ENCODE assay signal across 13 mouse cellular contexts in the genomic region with DNA sequence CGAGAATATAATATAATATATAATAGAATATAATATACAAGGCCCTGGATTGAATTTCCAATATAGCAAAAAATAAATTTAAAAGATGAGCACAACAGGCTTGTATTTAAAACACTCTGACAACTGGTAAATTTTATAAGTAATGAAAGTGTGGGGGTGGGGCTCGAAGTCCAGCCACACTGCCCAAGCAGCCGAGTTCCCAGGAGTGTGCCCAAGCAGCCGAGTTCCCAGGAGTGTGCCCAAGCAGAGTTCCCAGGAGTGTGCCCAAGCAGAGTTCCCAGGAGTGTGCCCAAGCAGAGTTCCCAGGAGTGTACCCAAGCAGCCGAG. TPM values are rescaled to one million over a fixed set of nuclear protein-coding genes. Genes with fewer than 3 reads are reported as not detected.
DNase-seq lines count a peak whose midpoint lies in the region; ATAC-seq and TF ChIP-seq lines count a peak whose summit lies in the region.
"Had no signal": no experiment of that assay in that cellular context is flagged by ENCODE, and none has a peak within 500 bp of the region (broad histone marks: within the 10 kb centered on the region; RNA-seq: fewer than 3 reads in every experiment).

No protein-coding gene starts in this region.

- H3K4me3 ChIP-seq in hindbrain, embryonic 10.5 days, result no peak overlapping the region
- no peak overlapping the region for H3K4me3 ChIP-seq in hindbrain, embryonic 11.5 days (ENCODE audit: low read depth, low read length)
- no peak overlapping the region for H3K4me3 ChIP-seq in lung, embryonic 14.5 days (ENCODE audit: low read depth, low read length)
- H3K4me3 ChIP-seq in olfactory bulb, adult 2 months (ENCODE audit: insufficient read depth, low read depth, low read length), result no peak overlapping the region
- H3K4me3 ChIP-seq: intestine, embryonic 15.5 days; limb, embryonic 15.5 days; midbrain, embryonic 15.5 days had no signal

- TF ChIP-seq CTCF in lung, embryonic 14.5 days (IDR thresholded peaks at IDR 0.05; ENCODE audit: low read depth), result no peak
- TF ChIP-seq CTCF in olfactory bulb, adult 2 months (IDR thresholded peaks at IDR 0.05; ENCODE audit: insufficient read depth, low read depth, low read length), result no peak

- TF ChIP-seq POLR2A in olfactory bulb, adult 2 months (IDR thresholded peaks at IDR 0.05; ENCODE audit: insufficient read depth, low read depth, low read length), result no peak

- no peak for ATAC-seq in hindbrain, embryonic 11.5 days (ENCODE audit: low FRiP score)
- ATAC-seq in lung, embryonic 14.5 days (ENCODE audit: insufficient read depth), result no peak
- ATAC-seq: intestine, embryonic 15.5 days; midbrain, embryonic 15.5 days; Patski had no signal

- no peak overlapping the region for H3K4me2 ChIP-seq in hindbrain, embryonic 11.5 days (replicated peaks; ENCODE audit: low read depth, low read length)
- no peak overlapping the region for H3K4me2 ChIP-seq in lung, embryonic 14.5 days
- H3K4me2 ChIP-seq: intestine, embryonic 15.5 days; limb, embryonic 15.5 days; midbrain, embryonic 15.5 days had no signal

- DNase-seq in adrenal gland, postnatal 14 days, result peak; percentile 61
- no peak for DNase-seq in adrenal gland, adult 2 months
- DNase-seq in hindbrain, embryonic 10.5 days (ENCODE audit: low spot score), result no peak
- no peak for DNase-seq in hindbrain, embryonic 11.5 days (ENCODE audit: low spot score)
- DNase-seq in lung, embryonic 14.5 days, result no peak
- no peak for DNase-seq in lung, postnatal 36 days
- no peak for DNase-seq in retina, postnatal 1 day
- DNase-seq: cerebellum, postnatal 14 days had no signal

- no peaks in the 10 kb centered on the region for H3K27me3 ChIP-seq in hindbrain, embryonic 10.5 days (ENCODE audit: insufficient read depth, poor library complexity, severe bottlenecking)
- H3K27me3 ChIP-seq in hindbrain, embryonic 11.5 days (ENCODE audit: control insufficient read depth, insufficient read depth, low read length), result no peaks in the 10 kb centered on the region
- no peaks in the 10 kb centered on the region for H3K27me3 ChIP-seq in lung, embryonic 14.5 days (ENCODE audit: insufficient read depth, low read length)
- H3K27me3 ChIP-seq: intestine, embryonic 15.5 days; limb, embryonic 15.5 days; midbrain, embryonic 15.5 days; Patski had no signal

- no peak overlapping the region for H3K9ac ChIP-seq in hindbrain, embryonic 11.5 days (ENCODE audit: low read depth, low read length)
- no peak overlapping the region for H3K9ac ChIP-seq in lung, embryonic 14.5 days
- H3K9ac ChIP-seq: intestine, embryonic 15.5 days; limb, embryonic 15.5 days; midbrain, embryonic 15.5 days had no signal

- peaks cover 58% of the 10 kb centered on the region for H3K4me1 ChIP-seq in hindbrain, embryonic 10.5 days (replicated peaks)
- no peaks in the 10 kb centered on the region for H3K4me1 ChIP-seq in hindbrain, embryonic 11.5 days (replicated peaks; ENCODE audit: control insufficient read depth, insufficient read depth, low read length)
- peaks cover 32% of the 10 kb centered on the region for H3K4me1 ChIP-seq in lung, embryonic 14.5 days (ENCODE audit: insufficient read depth)
- peaks cover 49% of the 10 kb centered on the region for H3K4me1 ChIP-seq in olfactory bulb, adult 2 months (ENCODE audit: control insufficient read depth, insufficient read depth, low read length)

- peak overlapping the region; percentile 66 for H3K27ac ChIP-seq in hindbrain, embryonic 10.5 days
- H3K27ac ChIP-seq in hindbrain, embryonic 11.5 days (ENCODE audit: low read depth, low read length), result no peak overlapping the region
- H3K27ac ChIP-seq in lung, embryonic 14.5 days (ENCODE audit: low read depth), result 0 out of 2 replicates have a peak overlapping the region, but pooled peaks have one; percentile 42
- peak overlapping the region; percentile 71; the same call in 1 of the 2 replicates for H3K27ac ChIP-seq in olfactory bulb, adult 2 months (ENCODE audit: insufficient read depth, low read depth, low read length)

- H3K9me3 ChIP-seq in hindbrain, embryonic 10.5 days, result no peaks in the 10 kb centered on the region
- H3K9me3 ChIP-seq in hindbrain, embryonic 11.5 days (ENCODE audit: control insufficient read depth, low read length), result no peaks in the 10 kb centered on the region
- H3K9me3 ChIP-seq in lung, embryonic 14.5 days (ENCODE audit: low read depth, low read length), result no peaks in the 10 kb centered on the region
- H3K9me3 ChIP-seq: intestine, embryonic 15.5 days; limb, embryonic 15.5 days; midbrain, embryonic 15.5 days had no signal

- no peaks in the 10 kb centered on the region for H3K36me3 ChIP-seq in hindbrain, embryonic 10.5 days
- H3K36me3 ChIP-seq in hindbrain, embryonic 11.5 days (ENCODE audit: control insufficient read depth, insufficient read depth, low read length), result no peaks in the 10 kb centered on the region
- H3K36me3 ChIP-seq in lung, embryonic 14.5 days (ENCODE audit: insufficient read depth), result no peaks in the 10 kb centered on the region
- H3K36me3 ChIP-seq: midbrain, embryonic 15.5 days had no signal

- 67% methylated on average over 5 of the region's 5 CpGs for WGBS in hindbrain, embryonic 10.5 days
- 81% methylated on average over 5 of the region's 5 CpGs for WGBS in hindbrain, embryonic 11.5 days
- WGBS in lung, embryonic 14.5 days, result 57% methylated on average over 5 of the region's 5 CpGs
- 46% methylated on average over 5 of the region's 5 CpGs for WGBS in olfactory bulb, adult 2 months

RNA-seq across cellular contexts. Expression of a gene that starts 50.6 kb away (rescaled TPM):
- total RNA-seq in adrenal gland, postnatal 14 days (2021), result 87.4 and 92.1 TPM in 2 replicates
- total RNA-seq in adrenal gland, adult 2 months (2021), result 100 to 1,000 TPM; 106 to 109 TPM
- 119 and 125 TPM in 2 replicates for polyA plus RNA-seq in adrenal gland, adult 2 months (2012; rRNA removed)
- polyA plus RNA-seq in hindbrain, embryonic 10.5 days (2016; fragmentation: Nextera tagmentation; extraction: Ambion mirVana), result 68.2 and 69.5 TPM in 2 replicates
- 47.2 and 55.7 TPM in 2 replicates for polyA plus RNA-seq in hindbrain, embryonic 11.5 days (2014; fragmentation: Nextera tagmentation; extraction: Ambion mirVana)
- polyA plus RNA-seq in lung, embryonic 14.5 days (2014; fragmentation: Nextera tagmentation; extraction: Ambion mirVana), result 74.8 and 84.5 TPM in 2 replicates
- polyA plus RNA-seq in olfactory bulb, adult 2 months (2012; ENCODE audit: insufficient read depth, insufficient read length, low replicate concordance, missing spikeins), result not detected in 2 replicates

RNA-seq across cellular contexts. Expression of a gene that starts 53.3 kb away (rescaled TPM):
- 26.0 and 34.5 TPM in 2 replicates for total RNA-seq in adrenal gland, postnatal 14 days (2021)
- total RNA-seq in adrenal gland, adult 2 months (2021), result 10 to 100 TPM; 41.2 to 51.4 TPM
- polyA plus RNA-seq in adrenal gland, adult 2 months (2012; rRNA removed), result 27.8 and 36.4 TPM in 2 replicates
- polyA plus RNA-seq in hindbrain, embryonic 10.5 days (2016; fragmentation: Nextera tagmentation; extraction: Ambion mirVana), result 37.2 and 37.8 TPM in 2 replicates
- 14.9 and 15.8 TPM in 2 replicates for polyA plus RNA-seq in hindbrain, embryonic 11.5 days (2014; fragmentation: Nextera tagmentation; extraction: Ambion mirVana)
- polyA plus RNA-seq in lung, embryonic 14.5 days (2014; fragmentation: Nextera tagmentation; extraction: Ambion mirVana), result 37.9 and 42.2 TPM in 2 replicates
- polyA plus RNA-seq in olfactory bulb, adult 2 months (2012; ENCODE audit: insufficient read depth, insufficient read length, low replicate concordance, missing spikeins), result not detected in 2 replicates

RNA-seq across cellular contexts. Expression of a gene that starts 55.8 kb away (rescaled TPM):
- total RNA-seq in adrenal gland, postnatal 14 days (2021), result 14.7 and 16.5 TPM in 2 replicates
- 10 to 100 TPM; 15.5 to 36.2 TPM for total RNA-seq in adrenal gland, adult 2 months (2021)
- 42.4 and 44.6 TPM in 2 replicates for polyA plus RNA-seq in adrenal gland, adult 2 months (2012; rRNA removed)
- 2.8 TPM in 2 replicates for polyA plus RNA-seq in hindbrain, embryonic 10.5 days (2016; fragmentation: Nextera tagmentation; extraction: Ambion mirVana)
- polyA plus RNA-seq in hindbrain, embryonic 11.5 days (2014; fragmentation: Nextera tagmentation; extraction: Ambion mirVana), result 1.0 and 1.1 TPM in 2 replicates
- 2.4 TPM in 2 replicates for polyA plus RNA-seq in lung, embryonic 14.5 days (2014; fragmentation: Nextera tagmentation; extraction: Ambion mirVana)
- polyA plus RNA-seq in olfactory bulb, adult 2 months (2012; ENCODE audit: insufficient read depth, insufficient read length, low replicate concordance, missing spikeins), result not detected in 2 replicates

Comparison
In these comparisons a context has a peak if more than half of its experiments do, and no peak if none do; other contexts are left out.
1. RNA of a gene that starts 55.8 kb away (polyA plus RNA-seq): 42.4 to 44.6 TPM in adrenal gland, adult 2 months; 2.8 TPM in hindbrain, embryonic 10.5 days, 2.4 TPM in lung, embryonic 14.5 days, 1.0 to 1.1 TPM in hindbrain, embryonic 11.5 days and not detected in olfactory bulb, adult 2 months; every median in the first group is over 10 times any median in the second.